Mouse (Mus musculus): ENCODE data around the gene Elf2.

- TF ChIP-seq CTCF (IDR thresholded peaks at IDR 0.05; ENCODE audit: borderline replicate concordance, control insufficient read depth, extremely low read depth, insufficient read depth, low read length, poor library complexity), result no peak
- TF ChIP-seq POLR2A (IDR thresholded peaks at IDR 0.05; ENCODE audit: control insufficient read depth, extremely low read depth, insufficient read depth, low read length, poor library complexity), result no peak
Observed at GRCm38 (mm10) chr3:51270069-51270817, 70.2 kb downstream of the Elf2 start.

Data from thymus, adult 2 months (tissue).